Mouse (Mus musculus) limb, embryonic 10.5 days (tissue): Measurements from ENCODE around the gene Crim1. TPM values are rescaled to one million over a fixed set of nuclear protein-coding genes. Genes with fewer than 3 reads are reported as not detected.
A peak's percentile ranks its signal among the peaks of the same experiment; 100 is the strongest.

ENCODE experiments used
- DNase-seq: peaks from one replicate; pipeline ENCODE4 v3.0.0-alpha.2; 2017; ENCODE audit warnings: low spot score
- H3K27ac ChIP-seq: fragments of 300-500 bp; sonication (generic); 2 replicates; pipeline ENCODE4 v1.5.1; 2016; ENCODE audit warnings: mild to moderate bottlenecking
- H3K27me3 ChIP-seq: fragments of 300-500 bp; sonication (generic); 2 replicates; pipeline ENCODE4 v1.6.1; 2016; ENCODE audit warnings: low read depth, mild to moderate bottlenecking; ENCODE audit not compliant: poor library complexity, severe bottlenecking
- H3K36me3 ChIP-seq: fragments of 300-500 bp; sonication (generic); 2 replicates; pipeline ENCODE4 v1.6.1; 2016; ENCODE audit warnings: mild to moderate bottlenecking, moderate library complexity
- H3K4me1 ChIP-seq: fragments of 300-500 bp; sonication (generic); 2 replicates; pipeline ENCODE4 v1.6.1; 2016
- H3K4me3 ChIP-seq: fragments of 300-500 bp; sonication (generic); 2 replicates; pipeline ENCODE4 v1.5.1; 2016; ENCODE audit warnings: mild to moderate bottlenecking, moderate library complexity
- H3K9me3 ChIP-seq: fragments of 300-500 bp; sonication (generic); replicated peaks from 2 replicates; pipeline ENCODE4 v1.6.1; 2016; ENCODE audit warnings: mild to moderate bottlenecking
- WGBS: fragments of 180-500 bp; shearing (Covaris S2); methylation state at CpG from one replicate; pipeline ENCODE4 v1.1.7; 2016; 5-methylcytosine and 5-hydroxymethylcytosine counted together
- polyA plus RNA-seq: library from polyadenylated mRNA; unstranded; fragments of >200 nt; fragmentation: Nextera tagmentation; extraction: Ambion mirVana; gene quantifications from 2 replicates; pipeline ENCODE4 v1.2.1, GENCODE M21; 2016

Crim1 gene
- polyA plus RNA-seq, 1 experiment from 2014 or later, result 2.2 TPM

- Histone ChIP-seq H3K9me3 (no peaks in the 10 kb centered on the region), H3K27me3 (peaks cover 22% of the 10 kb centered on the region), H3K4me3 (peak overlapping the region; percentile 88), H3K4me1 (peaks cover 33% of the 10 kb centered on the region), H3K27ac (peak overlapping the region; percentile 95; the same call in 1 of the 2 replicates), H3K36me3 (no peaks in the 10 kb centered on the region)
- no peak for DNase-seq
- WGBS, result 4% methylated on average over 7 of the region's 7 CpGs
Observed at GRCm38 (mm10) chr17:78199231-78199625, 820 bp upstream of the Crim1 start.

GRCm38 (mm10) chr17:78200561-78201220 is 643 bp downstream of the Crim1 start:
- under 1% methylated on average over 48 of the region's 73 CpGs for WGBS

GRCm38 (mm10) chr17:78201221-78202058 is 1.4 kb downstream of the Crim1 start:
- Histone ChIP-seq H3K36me3 (no peaks in the 10 kb centered on the region), H3K4me1 (peaks cover 38% of the 10 kb centered on the region), H3K9me3 (no peaks in the 10 kb centered on the region), H3K27ac (peak overlapping the region; percentile 95), H3K27me3 (peaks cover 22% of the 10 kb centered on the region), H3K4me3 (peak overlapping the region; percentile 88)
- peak; percentile 55 for DNase-seq
- under 1% methylated on average over 39 of the region's 39 CpGs for WGBS

More at GRCm38 (mm10) chr17:78200561-78201220, 643 bp downstream of the Crim1 start:
- DNase-seq, result peak; percentile 73
- peak overlapping the region; percentile 95 for H3K27ac ChIP-seq
- H3K36me3 ChIP-seq, result no peaks in the 10 kb centered on the region
- peak overlapping the region; percentile 88 for H3K4me3 ChIP-seq
- H3K27me3 ChIP-seq, result peaks cover 22% of the 10 kb centered on the region
- H3K9me3 ChIP-seq, result no peaks in the 10 kb centered on the region
- H3K4me1 ChIP-seq, result peaks cover 33% of the 10 kb centered on the region

- Histone ChIP-seq H3K27me3 (peaks cover 20% of the 10 kb centered on the region), H3K4me3 (peak overlapping the region; percentile 88), H3K4me1 (peaks cover 46% of the 10 kb centered on the region), H3K27ac (no peak overlapping the region), H3K9me3 (no peaks in the 10 kb centered on the region), H3K36me3 (no peaks in the 10 kb centered on the region)
- 6% methylated on average over 5 of the region's 5 CpGs for WGBS
- peak; percentile 30 for DNase-seq
Observed at GRCm38 (mm10) chr17:78202221-78202620, 2.2 kb downstream of the Crim1 start.

- Histone ChIP-seq H3K36me3 (no peaks in the 10 kb centered on the region), H3K9me3 (no peaks in the 10 kb centered on the region), H3K27ac (no peak overlapping the region), H3K4me3 (peak overlapping the region; percentile 88), H3K27me3 (peaks cover 15% of the 10 kb centered on the region), H3K4me1 (peaks cover 52% of the 10 kb centered on the region)
- 44% methylated on average over 3 of the region's 3 CpGs for WGBS
- DNase-seq, result no peak
Observed at GRCm38 (mm10) chr17:78202756-78203155, 2.7 kb downstream of the Crim1 start.

GRCm38 (mm10) chr17:78203478-78203877 is 3.4 kb downstream of the Crim1 start:
- H3K4me1 ChIP-seq, result peaks cover 59% of the 10 kb centered on the region
- H3K27ac ChIP-seq, result no peak overlapping the region
- WGBS, result 64% methylated on average over 5 of the region's 5 CpGs
- no peak for DNase-seq
- H3K27me3 ChIP-seq, result peaks cover 8% of the 10 kb centered on the region
- H3K36me3 ChIP-seq, result no peaks in the 10 kb centered on the region
- no peak overlapping the region for H3K4me3 ChIP-seq
- no peaks in the 10 kb centered on the region for H3K9me3 ChIP-seq

GRCm38 (mm10) chr17:78206421-78206820 is 6.4 kb downstream of the Crim1 start:
- Histone ChIP-seq H3K4me1 (peaks cover 59% of the 10 kb centered on the region), H3K27ac (peak overlapping the region; percentile 44; the same call in 1 of the 2 replicates), H3K4me3 (no peak overlapping the region), H3K9me3 (no peaks in the 10 kb centered on the region), H3K27me3 (no peaks in the 10 kb centered on the region), H3K36me3 (0 out of 2 replicates have a peak, but pooled peaks cover 4% of the 10 kb centered on the region)
- no peak for DNase-seq
- 37% methylated on average over 2 of the region's 2 CpGs for WGBS

GRCm38 (mm10) chr17:78207246-78207645 is 7.2 kb downstream of the Crim1 start:
- H3K27me3 ChIP-seq, result no peaks in the 10 kb centered on the region
- no peak overlapping the region for H3K27ac ChIP-seq
- DNase-seq, result peak; percentile 28
- 77% methylated on average over 3 of the region's 3 CpGs for WGBS
- peaks cover 55% of the 10 kb centered on the region for H3K4me1 ChIP-seq
- H3K4me3 ChIP-seq, result no peak overlapping the region
- H3K9me3 ChIP-seq, result no peaks in the 10 kb centered on the region
- H3K36me3 ChIP-seq, result 0 out of 2 replicates have a peak, but pooled peaks cover 5% of the 10 kb centered on the region

- H3K4me3 ChIP-seq, result no peak overlapping the region
- H3K4me1 ChIP-seq, result peaks cover 59% of the 10 kb centered on the region
- WGBS, result 76% methylated on average over 3 of the region's 3 CpGs
- DNase-seq, result no peak
- H3K36me3 ChIP-seq, result 0 out of 2 replicates have a peak, but pooled peaks cover 5% of the 10 kb centered on the region
- H3K9me3 ChIP-seq, result no peaks in the 10 kb centered on the region
- no peak overlapping the region for H3K27ac ChIP-seq
- no peaks in the 10 kb centered on the region for H3K27me3 ChIP-seq
Observed at GRCm38 (mm10) chr17:78208805-78209204, 8.8 kb downstream of the Crim1 start.

GRCm38 (mm10) chr17:78209646-78210045 is 9.6 kb downstream of the Crim1 start:
- no peak for DNase-seq
- H3K4me1 ChIP-seq, result peaks cover 59% of the 10 kb centered on the region
- no peak overlapping the region for H3K4me3 ChIP-seq
- H3K9me3 ChIP-seq, result no peaks in the 10 kb centered on the region
- WGBS, result 86% methylated on average over 2 of the region's 2 CpGs
- no peaks in the 10 kb centered on the region for H3K27me3 ChIP-seq
- peaks cover 5% of the 10 kb centered on the region; the same call in 1 of the 2 replicates for H3K36me3 ChIP-seq
- H3K27ac ChIP-seq, result no peak overlapping the region

GRCm38 (mm10) chr17:78211881-78212280 is 11.8 kb downstream of the Crim1 start:
- no peak overlapping the region for H3K27ac ChIP-seq
- no peak for DNase-seq
- no peaks in the 10 kb centered on the region for H3K9me3 ChIP-seq
- WGBS, result 50% methylated on average over 5 of the region's 5 CpGs
- H3K36me3 ChIP-seq, result peaks cover 5% of the 10 kb centered on the region; the same call in 1 of the 2 replicates
- peaks cover 52% of the 10 kb centered on the region for H3K4me1 ChIP-seq
- no peaks in the 10 kb centered on the region for H3K27me3 ChIP-seq
- H3K4me3 ChIP-seq, result no peak overlapping the region

- WGBS, result 47% methylated on average over 6 of the region's 6 CpGs
- Histone ChIP-seq H3K4me1 (peaks cover 40% of the 10 kb centered on the region), H3K27ac (no peak overlapping the region; the same call in 1 of the 2 replicates), H3K4me3 (no peak overlapping the region), H3K36me3 (peaks cover 5% of the 10 kb centered on the region; the same call in 1 of the 2 replicates), H3K9me3 (no peaks in the 10 kb centered on the region), H3K27me3 (no peaks in the 10 kb centered on the region)
- DNase-seq, result no peak
Observed at GRCm38 (mm10) chr17:78213128-78213527, 13.1 kb downstream of the Crim1 start.

- WGBS, result 58% methylated on average over 3 of the region's 3 CpGs
- Histone ChIP-seq H3K36me3 (no peaks in the 10 kb centered on the region; the same call in 1 of the 2 replicates), H3K9me3 (no peaks in the 10 kb centered on the region), H3K4me3 (no peak overlapping the region), H3K27ac (no peak overlapping the region), H3K4me1 (peaks cover 21% of the 10 kb centered on the region), H3K27me3 (no peaks in the 10 kb centered on the region)
- no peak for DNase-seq
Observed at GRCm38 (mm10) chr17:78216526-78216925, 16.5 kb downstream of the Crim1 start.
